Mouse (Mus musculus) small intestine, adult 2 months (tissue): Measurements from ENCODE around the gene Prss30. TPM values are rescaled to one million over a fixed set of nuclear protein-coding genes. Genes with fewer than 3 reads are reported as not detected.
A peak's percentile ranks its signal among the peaks of the same experiment; 100 is the strongest.

Experiments used
- H3K27ac ChIP-seq: fragments of 200-500 bp; 2 replicates; pipeline ENCODE4 v1.5.1; 2012; ENCODE audit warnings: low read depth, low read length, control low read depth, inconsistent platforms; ENCODE audit not compliant: insufficient read depth
- H3K27me3 ChIP-seq: fragments of 200-500 bp; 2 replicates; pipeline ENCODE4 v1.6.1; 2012; ENCODE audit warnings: mild to moderate bottlenecking, moderate library complexity, low read length, inconsistent platforms; ENCODE audit not compliant: control insufficient read depth, insufficient read depth
- H3K36me3 ChIP-seq: fragments of 200-500 bp; 2 replicates; pipeline ENCODE4 v1.6.1; 2012; ENCODE audit warnings: mild to moderate bottlenecking, low read length, control low read depth, inconsistent platforms; ENCODE audit not compliant: control insufficient read depth, insufficient read depth
- H3K4me1 ChIP-seq: fragments of 200-500 bp; 2 replicates; pipeline ENCODE4 v1.6.1; 2012; ENCODE audit warnings: low read length, inconsistent platforms, mixed read lengths; ENCODE audit not compliant: control insufficient read depth, insufficient read depth, insufficient read length
- H3K4me3 ChIP-seq: fragments of 200-500 bp; 2 replicates; pipeline ENCODE4 v1.5.1; 2012; ENCODE audit warnings: low read depth, mild to moderate bottlenecking, control low read depth, inconsistent platforms, low read length, moderate library complexity
- CTCF ChIP-seq: fragments of 200-500 bp; IDR thresholded peaks from 2 replicates; pipeline ENCODE4 v1.5.1; 2012; ENCODE audit warnings: low read depth, mild to moderate bottlenecking, control low read depth, inconsistent platforms, low read length, moderate library complexity, mixed read lengths; ENCODE audit not compliant: insufficient replicate concordance, insufficient read length; ENCODE audit errors: extremely low read depth
- POLR2A ChIP-seq: fragments of 200-500 bp; IDR thresholded peaks from 2 replicates; pipeline ENCODE4 v1.6.1; 2012; ENCODE audit warnings: low read depth, mild to moderate bottlenecking, control low read depth, inconsistent platforms, low read length, moderate library complexity
- WGBS: fragments of 180-500 bp; shearing (Covaris S2); methylation state at CpG from one replicate; pipeline ENCODE4 v1.1.7; 2018; 5-methylcytosine and 5-hydroxymethylcytosine counted together
- polyA plus RNA-seq: library from polyadenylated mRNA; depleted of rRNA; stranded (reverse); fragments of >200 nt; gene quantifications from 2 replicates; pipeline ENCODE4 v1.2.3, GENCODE M21; 2012

Prss30 gene
- polyA plus RNA-seq, 1 experiment: 150 TPM

GRCm38 (mm10) chr17:23997901-23998300, 17.5 kb upstream of the Prss30 start, which contains the start of gene Prss22:
TSS of gene Prss22 (minus strand) at chr17:23998100.
- H3K27ac ChIP-seq: no peak within 1 kb of the TSS
- TF ChIP-seq CTCF: no peak
- no peak for TF ChIP-seq POLR2A
- H3K4me1 ChIP-seq: peaks cover 36% of the 10 kb centered on the region
- WGBS: 80% methylated on average over 2 of the region's 2 CpGs
- H3K4me3 ChIP-seq: no peak within 1 kb of the TSS
- H3K36me3 ChIP-seq: no peaks in the 10 kb centered on the region
- no peaks in the 10 kb centered on the region for H3K27me3 ChIP-seq

DNA sequence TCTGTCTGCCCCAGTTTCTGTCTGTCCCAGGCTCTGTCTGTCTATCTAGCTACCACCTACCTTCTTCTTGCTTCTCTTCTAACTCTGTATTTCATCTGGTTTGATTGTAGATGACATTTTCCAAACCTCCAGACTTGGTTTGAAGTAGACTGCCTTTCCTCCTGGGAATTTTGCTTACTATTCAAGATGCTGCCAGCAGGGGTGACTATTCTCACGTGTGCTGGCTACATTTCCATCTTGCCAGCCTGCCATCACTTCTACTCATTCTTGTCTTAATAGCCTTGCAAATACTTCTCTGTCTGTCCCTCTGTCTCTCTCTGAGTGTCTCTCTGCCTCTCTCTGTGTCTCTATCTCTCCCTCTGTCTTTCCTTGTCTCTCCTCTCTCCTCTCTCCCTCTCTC, 15.1 kb upstream of the Prss30 start:
- Histone ChIP-seq H3K4me1 (peaks cover 31% of the 10 kb centered on the region), H3K36me3 (no peaks in the 10 kb centered on the region), H3K27me3 (no peaks in the 10 kb centered on the region), H3K27ac (no peak overlapping the region), H3K4me3 (no peak overlapping the region)
- TF ChIP-seq CTCF: no peak
- TF ChIP-seq POLR2A: no peak
- 33% methylated on average over 1 of the region's 1 CpGs for WGBS

DNA sequence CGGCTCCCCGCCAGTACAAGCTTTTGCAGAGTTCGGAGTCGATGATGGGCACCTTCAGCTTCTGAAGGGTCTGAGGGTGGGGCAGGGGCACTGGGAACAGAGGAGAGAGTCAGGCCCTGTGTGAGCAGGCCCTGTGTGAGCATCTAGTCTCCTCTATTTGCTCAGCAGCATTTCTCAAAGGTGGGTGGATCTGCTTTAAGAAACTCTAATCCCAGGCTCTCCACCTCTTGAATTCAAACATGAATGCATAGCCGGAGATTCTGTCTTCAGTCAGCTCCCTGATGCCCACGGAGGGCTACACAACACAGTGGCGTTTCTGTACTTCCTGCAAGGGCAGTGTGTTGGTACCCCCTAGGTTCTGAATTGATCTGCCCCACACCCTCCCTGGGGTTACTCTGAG, 14.3 kb upstream of the Prss30 start:
- Histone ChIP-seq H3K4me3 (no peak overlapping the region), H3K36me3 (no peaks in the 10 kb centered on the region), H3K27ac (no peak overlapping the region), H3K27me3 (no peaks in the 10 kb centered on the region), H3K4me1 (peaks cover 23% of the 10 kb centered on the region)
- TF ChIP-seq CTCF (no peak), POLR2A (no peak)
- WGBS: 89% methylated on average over 7 of the region's 7 CpGs

- Histone ChIP-seq H3K27me3 (no peaks in the 10 kb centered on the region), H3K4me1 (peaks cover 23% of the 10 kb centered on the region), H3K36me3 (no peaks in the 10 kb centered on the region), H3K27ac (no peak overlapping the region), H3K4me3 (no peak overlapping the region)
- TF ChIP-seq POLR2A (peak; percentile 30; the same call in 1 of the 2 replicates), CTCF (peak; percentile 80; the same call in 1 of the 2 replicates)
- 12% methylated on average over 31 of the region's 31 CpGs for WGBS
Measured at GRCm38 (mm10) chr17:23993559-23994428, 13.4 kb upstream of the Prss30 start.

DNA sequence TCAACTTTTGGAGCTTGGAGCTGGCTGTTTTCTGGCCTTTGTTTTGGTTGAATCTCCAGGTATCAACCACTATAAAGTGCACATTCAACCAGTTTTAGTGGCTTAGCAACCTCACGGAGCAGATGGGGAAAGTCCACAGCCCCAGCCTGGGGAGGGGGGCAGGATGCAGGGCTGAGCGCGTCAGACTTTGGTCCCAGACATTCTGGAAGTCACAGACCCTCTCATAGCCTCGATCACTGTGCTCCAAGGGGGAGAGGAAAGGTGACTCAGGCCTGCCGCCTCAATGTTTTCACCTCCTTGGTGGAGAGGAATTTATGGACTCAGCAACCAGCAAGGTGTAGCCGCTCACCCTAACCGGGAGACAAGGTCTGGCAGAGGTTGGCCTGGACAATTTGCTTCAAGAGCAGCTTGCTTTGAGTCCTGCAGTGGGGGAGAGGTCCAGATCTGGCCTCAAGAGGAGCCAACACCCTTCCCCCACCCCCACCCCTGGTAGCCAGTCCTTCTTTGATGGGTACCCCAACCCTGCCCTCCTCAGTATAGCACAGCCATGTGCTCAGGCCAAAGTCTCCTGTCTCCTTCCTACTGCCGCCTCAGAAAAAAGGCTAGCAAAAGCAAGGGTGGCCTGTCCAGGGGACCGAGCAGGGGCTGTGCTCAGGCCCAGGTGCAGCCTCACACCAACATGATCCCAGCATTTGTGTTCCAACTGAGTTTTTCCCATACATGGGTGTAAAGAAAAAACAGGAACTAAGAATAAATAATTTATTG, 12.6 kb upstream of the Prss30 start:
- Histone ChIP-seq H3K36me3 (no peaks in the 10 kb centered on the region), H3K4me1 (peaks cover 19% of the 10 kb centered on the region), H3K4me3 (no peak overlapping the region), H3K27ac (peak overlapping the region; percentile 24), H3K27me3 (no peaks in the 10 kb centered on the region)
- TF ChIP-seq CTCF (no peak), POLR2A (no peak)
- WGBS: 44% methylated on average over 9 of the region's 9 CpGs

GRCm38 (mm10) chr17:23989802-23990201, 9.4 kb upstream of the Prss30 start:
- 40% methylated on average over 2 of the region's 2 CpGs for WGBS
- no peaks in the 10 kb centered on the region for H3K36me3 ChIP-seq
- no peak overlapping the region for H3K27ac ChIP-seq
- TF ChIP-seq CTCF: no peak
- no peak for TF ChIP-seq POLR2A
- H3K4me3 ChIP-seq: no peak overlapping the region
- H3K4me1 ChIP-seq: peaks cover 19% of the 10 kb centered on the region
- H3K27me3 ChIP-seq: no peaks in the 10 kb centered on the region

GRCm38 (mm10) chr17:23984989-23985388, 4.6 kb upstream of the Prss30 start:
- H3K4me1 ChIP-seq: peaks cover 24% of the 10 kb centered on the region; the same call in 1 of the 2 replicates
- H3K4me3 ChIP-seq: no peak overlapping the region
- H3K27me3 ChIP-seq: no peaks in the 10 kb centered on the region
- no peaks in the 10 kb centered on the region for H3K36me3 ChIP-seq
- WGBS: 81% methylated on average over 1 of the region's 1 CpGs
- TF ChIP-seq CTCF (no peak), POLR2A (no peak)
- no peak overlapping the region for H3K27ac ChIP-seq
